Mouse (Mus musculus) midbrain, embryonic 16.5 days (tissue): ENCODE measurements around the gene Med28. TPM values are rescaled to one million over a fixed set of nuclear protein-coding genes. Genes with fewer than 3 reads are reported as not detected.
A peak's percentile ranks its signal among the peaks of the same experiment; 100 is the strongest.

Source experiments
- ATAC-seq: fragments of 200-750 bp; cut with Nextera tagmentation; 2 replicates; pipeline ENCODE4 v1.8.0; 2017; ENCODE audit warnings: moderate TSS enrichment
- H3K27ac ChIP-seq: fragments of 300-500 bp; sonication (generic); 2 replicates; pipeline ENCODE4 v1.5.1; 2014; ENCODE audit warnings: mild to moderate bottlenecking, low read length, mixed read lengths
- H3K27me3 ChIP-seq: fragments of 300-500 bp; sonication (generic); 2 replicates; pipeline ENCODE4 v1.6.1; 2014; ENCODE audit warnings: low read depth, low read length, mixed read lengths; ENCODE audit not compliant: control insufficient read depth, insufficient read depth
- H3K36me3 ChIP-seq: fragments of 300-500 bp; sonication (generic); 2 replicates; pipeline ENCODE4 v1.6.1; 2014; ENCODE audit warnings: mild to moderate bottlenecking, low read length, moderate library complexity, mixed read lengths; ENCODE audit not compliant: control insufficient read depth, insufficient read depth
- H3K4me1 ChIP-seq: fragments of 300-500 bp; sonication (generic); 2 replicates; pipeline ENCODE4 v1.6.1; 2014; ENCODE audit warnings: mild to moderate bottlenecking, low read length, mixed read lengths; ENCODE audit not compliant: control insufficient read depth, insufficient read depth
- H3K4me2 ChIP-seq: fragments of 300-500 bp; sonication (generic); 2 replicates; pipeline ENCODE4 v1.6.1; 2014; ENCODE audit warnings: mild to moderate bottlenecking, low read length, mixed read lengths
- H3K4me3 ChIP-seq: fragments of 300-500 bp; sonication (generic); 2 replicates; pipeline ENCODE4 v1.5.1; 2014; ENCODE audit warnings: low read depth, mild to moderate bottlenecking, low read length, moderate library complexity, mixed read lengths
- H3K9ac ChIP-seq: fragments of 300-500 bp; sonication (generic); 2 replicates; pipeline ENCODE4 v1.6.1; 2014; ENCODE audit warnings: low read depth, low read length, mixed read lengths
- H3K9me3 ChIP-seq: fragments of 300-500 bp; sonication (generic); replicated peaks from 2 replicates; pipeline ENCODE4 v1.6.1; 2014; ENCODE audit warnings: mild to moderate bottlenecking, low read length, mixed read lengths; ENCODE audit not compliant: control insufficient read depth, poor library complexity, severe bottlenecking
- WGBS: fragments of 180-500 bp; shearing (Covaris S2); extraction: QIAGEN DNeasy Blood & Tissue Kit; methylation state at CpG from one replicate; pipeline ENCODE4 v1.1.7; 2014; 5-methylcytosine and 5-hydroxymethylcytosine counted together
- polyA plus RNA-seq: library from polyadenylated mRNA; unstranded; fragments of >200 nt; fragmentation: Nextera tagmentation; extraction: Ambion mirVana; gene quantifications from 2 replicates; pipeline ENCODE4 v1.2.1, GENCODE M21; 2015

Med28 gene
- 265 and 266 TPM in 2 replicates for polyA plus RNA-seq

- Histone ChIP-seq H3K4me3 (peak within 1 kb of the TSS; percentile 96), H3K9ac (peak within 1 kb of the TSS; percentile 94), H3K4me1 (peaks cover 20% of the 10 kb centered on the region), H3K36me3 (peaks cover 5% of the 10 kb centered on the region), H3K4me2 (peak within 1 kb of the TSS; percentile 90), H3K9me3 (no peaks in the 10 kb centered on the region), H3K27me3 (no peaks in the 10 kb centered on the region), H3K27ac (peak within 1 kb of the TSS; percentile 78)
- WGBS: 1% methylated on average over 56 of the region's 56 CpGs
- ATAC-seq: peak; percentile 96
Observed at GRCm38 (mm10) chr5:45519960-45520808, at the start of gene Med28. Gene Med28, plus strand, starts transcription at chr5:45520229.

GRCm38 (mm10) chr5:45472880-45473450 is 47.1 kb upstream of the Med28 start:
- H3K4me2 ChIP-seq: no peak overlapping the region
- H3K9ac ChIP-seq: no peak overlapping the region
- no peak overlapping the region for H3K4me3 ChIP-seq
- H3K9me3 ChIP-seq: no peaks in the 10 kb centered on the region
- H3K36me3 ChIP-seq: no peaks in the 10 kb centered on the region
- no peak overlapping the region for H3K27ac ChIP-seq
- H3K4me1 ChIP-seq: no peaks in the 10 kb centered on the region; the same call in 1 of the 2 replicates
- H3K27me3 ChIP-seq: no peaks in the 10 kb centered on the region
- ATAC-seq: no peak
- WGBS: 53% methylated on average over 7 of the region's 7 CpGs

GRCm38 (mm10) chr5:45473521-45473920 is 46.5 kb upstream of the Med28 start:
- no peak for ATAC-seq
- Histone ChIP-seq H3K9ac (no peak overlapping the region), H3K27me3 (no peaks in the 10 kb centered on the region), H3K27ac (no peak overlapping the region), H3K4me2 (no peak overlapping the region), H3K4me1 (no peaks in the 10 kb centered on the region; the same call in 1 of the 2 replicates), H3K4me3 (no peak overlapping the region), H3K36me3 (no peaks in the 10 kb centered on the region), H3K9me3 (no peaks in the 10 kb centered on the region)
- WGBS: 98% methylated on average over 1 of the region's 1 CpGs

GRCm38 (mm10) chr5:45474215-45474614 is 45.8 kb upstream of the Med28 start:
- Histone ChIP-seq H3K4me3 (no peak overlapping the region), H3K27ac (no peak overlapping the region), H3K36me3 (no peaks in the 10 kb centered on the region), H3K4me2 (no peak overlapping the region), H3K4me1 (no peaks in the 10 kb centered on the region; the same call in 1 of the 2 replicates), H3K9ac (no peak overlapping the region), H3K9me3 (no peaks in the 10 kb centered on the region), H3K27me3 (no peaks in the 10 kb centered on the region)
- ATAC-seq: peak; percentile 66; the same call in 1 of the 2 replicates
- WGBS: 26% methylated on average over 6 of the region's 6 CpGs

- no peak overlapping the region for H3K4me2 ChIP-seq
- no peak overlapping the region for H3K9ac ChIP-seq
- no peak for ATAC-seq
- 67% methylated on average over 4 of the region's 4 CpGs for WGBS
- no peak overlapping the region for H3K27ac ChIP-seq
- H3K4me1 ChIP-seq: no peaks in the 10 kb centered on the region; the same call in 1 of the 2 replicates
- no peaks in the 10 kb centered on the region for H3K36me3 ChIP-seq
- H3K27me3 ChIP-seq: no peaks in the 10 kb centered on the region
- no peak overlapping the region for H3K4me3 ChIP-seq
- H3K9me3 ChIP-seq: no peaks in the 10 kb centered on the region
Observed at GRCm38 (mm10) chr5:45474758-45475157, 45.3 kb upstream of the Med28 start.

GRCm38 (mm10) chr5:45475771-45476170 is 44.3 kb upstream of the Med28 start:
- Histone ChIP-seq H3K27ac (no peak overlapping the region), H3K27me3 (no peaks in the 10 kb centered on the region), H3K4me1 (no peaks in the 10 kb centered on the region; the same call in 1 of the 2 replicates), H3K4me3 (no peak overlapping the region), H3K9ac (no peak overlapping the region), H3K36me3 (no peaks in the 10 kb centered on the region), H3K9me3 (no peaks in the 10 kb centered on the region), H3K4me2 (no peak overlapping the region)
- 93% methylated on average over 5 of the region's 5 CpGs for WGBS
- ATAC-seq: no peak

- peak; percentile 41; the same call in 1 of the 2 replicates for ATAC-seq
- H3K4me2 ChIP-seq: no peak overlapping the region
- H3K4me3 ChIP-seq: no peak overlapping the region
- H3K4me1 ChIP-seq: no peaks in the 10 kb centered on the region; the same call in 1 of the 2 replicates
- H3K9me3 ChIP-seq: no peaks in the 10 kb centered on the region
- WGBS: 18% methylated on average over 6 of the region's 6 CpGs
- H3K27ac ChIP-seq: no peak overlapping the region
- H3K36me3 ChIP-seq: no peaks in the 10 kb centered on the region
- no peaks in the 10 kb centered on the region for H3K27me3 ChIP-seq
- H3K9ac ChIP-seq: no peak overlapping the region
Observed at GRCm38 (mm10) chr5:45476288-45476687, 43.7 kb upstream of the Med28 start.

GRCm38 (mm10) chr5:45477601-45478000 is 42.4 kb upstream of the Med28 start:
- Histone ChIP-seq H3K27ac (no peak overlapping the region), H3K9ac (no peak overlapping the region), H3K27me3 (no peaks in the 10 kb centered on the region), H3K4me1 (no peaks in the 10 kb centered on the region; the same call in 1 of the 2 replicates), H3K4me3 (no peak overlapping the region), H3K36me3 (no peaks in the 10 kb centered on the region), H3K4me2 (no peak overlapping the region), H3K9me3 (no peaks in the 10 kb centered on the region)
- WGBS: 88% methylated on average over 7 of the region's 7 CpGs
- no peak for ATAC-seq

- Histone ChIP-seq H3K27me3 (no peaks in the 10 kb centered on the region), H3K36me3 (no peaks in the 10 kb centered on the region), H3K27ac (no peak overlapping the region), H3K4me3 (no peak overlapping the region), H3K4me2 (no peak overlapping the region), H3K9ac (no peak overlapping the region), H3K4me1 (no peaks in the 10 kb centered on the region; the same call in 1 of the 2 replicates), H3K9me3 (no peaks in the 10 kb centered on the region)
- 96% methylated on average over 1 of the region's 1 CpGs for WGBS
- ATAC-seq: no peak
Observed at GRCm38 (mm10) chr5:45480066-45480465, 40.0 kb upstream of the Med28 start.
